Mouse (Mus musculus) monocyte, adult 5-6 weeks (primary cell): Measurements from ENCODE around the gene Cer1. TPM values are rescaled to one million over a fixed set of nuclear protein-coding genes. Genes with fewer than 3 reads are reported as not detected.

Experiments used
- ATAC-seq: fragments of 153-309, 156-312 bp; replicated peaks from 2 replicates; pipeline ENCODE4 v1.8.0; 2017; ENCODE audit warnings: mild to moderate bottlenecking; ENCODE audit not compliant: low TSS enrichment, insufficient number of reproducible peaks, severe bottlenecking, poor library complexity, low FRiP score
- total RNA-seq: library from RNA; stranded (forward); fragments of 200-1000, 200-491, 200-594 nt; gene quantifications from 3 replicates; pipeline ENCODE4 v1.2.3, GENCODE M21; 2017

Gene Cer1
- total RNA-seq, 1 experiment from 2014 or later = not detected

GRCm38 (mm10) chr4:82879152-82879551 is 5.8 kb downstream of the Cer1 start:
- ATAC-seq = no peak

GRCm38 (mm10) chr4:82876656-82877055 is 8.3 kb downstream of the Cer1 start:
- no peak for ATAC-seq

GRCm38 (mm10) chr4:82875532-82875931 is 9.4 kb downstream of the Cer1 start:
- no peak for ATAC-seq

GRCm38 (mm10) chr4:82874791-82875190 is 10.2 kb downstream of the Cer1 start:
- ATAC-seq = no peak

- no peak for ATAC-seq
Measured at GRCm38 (mm10) chr4:82872548-82872947, 12.4 kb downstream of the Cer1 start.

GRCm38 (mm10) chr4:82872121-82872520 is 12.8 kb downstream of the Cer1 start:
- ATAC-seq = no peak

- no peak for ATAC-seq
Measured at GRCm38 (mm10) chr4:82870931-82871330, 14.0 kb downstream of the Cer1 start.

GRCm38 (mm10) chr4:82867731-82868445 is 17.1 kb downstream of the Cer1 start:
- ATAC-seq = no peak

GRCm38 (mm10) chr4:82867111-82867510 is 17.8 kb downstream of the Cer1 start:
- ATAC-seq = no peak

- ATAC-seq = no peak
Measured at GRCm38 (mm10) chr4:82864974-82865699, 19.8 kb downstream of the Cer1 start.

GRCm38 (mm10) chr4:82863316-82863715 is 21.6 kb downstream of the Cer1 start:
- ATAC-seq = no peak

GRCm38 (mm10) chr4:82861451-82861850 is 23.5 kb downstream of the Cer1 start:
- ATAC-seq = no peak

- no peak for ATAC-seq
Measured at GRCm38 (mm10) chr4:82860566-82860965, 24.4 kb downstream of the Cer1 start.

GRCm38 (mm10) chr4:82859131-82860125 is 25.5 kb downstream of the Cer1 start, which contains the start of gene Zdhhc21:
TSS of gene Zdhhc21 (minus strand) at chr4:82859958.
- ATAC-seq = peak; percentile 65

GRCm38 (mm10) chr4:82858431-82859010 is 26.4 kb downstream of the Cer1 start:
- ATAC-seq = no peak

GRCm38 (mm10) chr4:82856986-82857385 is 28.0 kb downstream of the Cer1 start:
- no peak for ATAC-seq

- ATAC-seq = no peak
Measured at GRCm38 (mm10) chr4:82853809-82854208, 31.1 kb downstream of the Cer1 start.

GRCm38 (mm10) chr4:82848552-82849234 is 36.3 kb downstream of the Cer1 start:
- no peak for ATAC-seq
